Comparison of ENCODE assay signal across 9 mouse cellular contexts in the genomic region with DNA sequence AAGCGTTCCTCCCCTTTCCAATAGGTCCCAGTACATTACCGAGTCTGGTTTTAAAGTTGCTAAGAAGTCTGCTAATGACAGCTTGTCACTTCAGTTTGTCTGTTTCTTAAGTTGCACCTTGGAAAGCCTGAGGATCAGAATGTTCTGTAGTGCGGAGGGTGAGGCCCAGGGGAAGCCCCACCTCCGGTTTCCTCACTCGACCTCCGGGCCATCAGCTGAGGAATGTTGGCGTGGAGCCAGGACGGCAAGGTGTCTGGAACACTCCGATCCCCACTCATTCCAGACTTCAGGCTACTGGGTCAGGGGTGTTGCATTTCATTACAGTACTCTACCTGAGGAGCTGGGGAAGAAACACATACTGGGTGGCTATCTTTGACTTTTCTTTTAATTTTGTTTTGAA.
A peak's percentile ranks its signal among the peaks of the same experiment; 100 is the strongest.
DNase-seq lines count a peak whose midpoint lies in the region; ATAC-seq and TF ChIP-seq lines count a peak whose summit lies in the region.
"Had no signal": no experiment of that assay in that cellular context is flagged by ENCODE, and none has a peak within 500 bp of the region (broad histone marks: within the 10 kb centered on the region; RNA-seq: fewer than 3 reads in every experiment).

No protein-coding gene starts in this region.

- TF ChIP-seq EP300 in heart, adult 2 months (IDR thresholded peaks at IDR 0.05; ENCODE audit: insufficient read depth, low read depth, low read length), result peak; percentile 98

- TF ChIP-seq POLR2A in heart, adult 2 months (IDR thresholded peaks at IDR 0.05; ENCODE audit: insufficient read depth, low read depth, low read length), result peak; percentile 38; the same call in 1 of the 2 replicates

- H3K36me3 ChIP-seq in hindbrain, embryonic 11.5 days (ENCODE audit: control insufficient read depth, insufficient read depth, low read length), result no peaks in the 10 kb centered on the region
- H3K36me3 ChIP-seq in hindbrain, embryonic 14.5 days (replicated peaks; ENCODE audit: control insufficient read depth, insufficient read depth), result 0 out of 2 replicates have a peak, but pooled peaks cover 6% of the 10 kb centered on the region
- H3K36me3 ChIP-seq in heart, adult 2 months (ENCODE audit: control insufficient read depth, insufficient read depth, low read length), result no peaks in the 10 kb centered on the region
- H3K36me3 ChIP-seq in kidney, postnatal 0 days (ENCODE audit: insufficient read depth, low read length), result no peaks in the 10 kb centered on the region
- H3K36me3 ChIP-seq in forebrain, embryonic 15.5 days, result no peaks in the 10 kb centered on the region

- ATAC-seq in hindbrain, embryonic 11.5 days (ENCODE audit: low FRiP score), result no peak
- no peak for ATAC-seq in hindbrain, embryonic 14.5 days (ENCODE audit: low FRiP score)
- peak; percentile 75; the same call in 1 of the 2 replicates for ATAC-seq in kidney, postnatal 0 days (replicated peaks; ENCODE audit: low FRiP score, low read depth)
- no peak for ATAC-seq in frontal cortex, adult (ENCODE audit: low TSS enrichment)
- ATAC-seq in forebrain, embryonic 15.5 days (replicated peaks), result no peak

- no peak overlapping the region for H3K4me3 ChIP-seq in hindbrain, embryonic 11.5 days (ENCODE audit: low read depth, low read length)
- no peak overlapping the region for H3K4me3 ChIP-seq in hindbrain, embryonic 14.5 days (replicated peaks; ENCODE audit: low read length)
- H3K4me3 ChIP-seq in heart, adult 2 months, result no peak overlapping the region
- no peak overlapping the region for H3K4me3 ChIP-seq in kidney, postnatal 0 days (replicated peaks; ENCODE audit: low read depth, low read length)
- H3K4me3 ChIP-seq in forebrain, embryonic 15.5 days, result no peak overlapping the region
- H3K4me3 ChIP-seq: midbrain, embryonic 12.5 days had no signal

- TF ChIP-seq CTCF in heart, adult 2 months (IDR thresholded peaks at IDR 0.05), result no peak
- TF ChIP-seq CTCF in kidney, postnatal 0 days (IDR thresholded peaks at IDR 0.05; ENCODE audit: low read depth), result no peak

- no peaks in the 10 kb centered on the region for H3K79me2 ChIP-seq in heart, adult 2 months (replicated peaks; ENCODE audit: control insufficient read depth, insufficient read depth, low read length)

- peak; percentile 9 for DNase-seq in hindbrain, embryonic 11.5 days (ENCODE audit: low spot score)
- DNase-seq in hindbrain, embryonic 14.5 days (ENCODE audit: low spot score), result no peak
- peak; percentile 88 to 90 for DNase-seq in heart, adult 2 months
- DNase-seq in kidney, postnatal 0 days (ENCODE audit: low spot score), result peak; percentile 73
- DNase-seq in ovary, adult 18-20 months (ENCODE audit: low spot score), result peak; percentile 64
- no peak for DNase-seq in left cerebral cortex, postnatal 36 days (ENCODE audit: low spot score in 2 of 2)

- H3K27ac ChIP-seq in hindbrain, embryonic 11.5 days (ENCODE audit: low read depth, low read length), result no peak overlapping the region
- H3K27ac ChIP-seq in hindbrain, embryonic 14.5 days, result no peak overlapping the region
- H3K27ac ChIP-seq in heart, adult 2 months, result peak overlapping the region; percentile 66
- H3K27ac ChIP-seq in kidney, postnatal 0 days, result peak overlapping the region; percentile 50; the same call in 1 of the 2 replicates
- no peak overlapping the region for H3K27ac ChIP-seq in forebrain, embryonic 15.5 days (replicated peaks)
- H3K27ac ChIP-seq: midbrain, embryonic 12.5 days had no signal

- no peak overlapping the region for H3K9ac ChIP-seq in hindbrain, embryonic 11.5 days (ENCODE audit: low read depth, low read length)
- no peak overlapping the region for H3K9ac ChIP-seq in hindbrain, embryonic 14.5 days
- no peak overlapping the region for H3K9ac ChIP-seq in heart, adult 2 months (ENCODE audit: low read depth, low read length)
- no peak overlapping the region for H3K9ac ChIP-seq in kidney, postnatal 0 days (ENCODE audit: low read depth, low read length)
- H3K9ac ChIP-seq in forebrain, embryonic 15.5 days (replicated peaks), result no peak overlapping the region
- H3K9ac ChIP-seq: midbrain, embryonic 12.5 days had no signal

- intact Hi-C loops in heart, adult 2 months (cut with DNase I), result loop anchor here (2.0 kb wide), 1 partner anchor 39 kb away; no protein-coding TSS in a partner anchor
- intact Hi-C loops in left cerebral cortex, postnatal 36 days (cut with DNase I), result no loop called here

- no peak overlapping the region for H3K4me2 ChIP-seq in hindbrain, embryonic 11.5 days (replicated peaks; ENCODE audit: low read depth, low read length)
- H3K4me2 ChIP-seq in hindbrain, embryonic 14.5 days (replicated peaks), result no peak overlapping the region
- H3K4me2 ChIP-seq in kidney, postnatal 0 days (ENCODE audit: low read length), result no peak overlapping the region
- H3K4me2 ChIP-seq in forebrain, embryonic 15.5 days (replicated peaks), result no peak overlapping the region
- H3K4me2 ChIP-seq: midbrain, embryonic 12.5 days had no signal

- no peaks in the 10 kb centered on the region for H3K9me3 ChIP-seq in hindbrain, embryonic 11.5 days (ENCODE audit: control insufficient read depth, low read length)
- H3K9me3 ChIP-seq in hindbrain, embryonic 14.5 days (ENCODE audit: control insufficient read depth, low read length), result no peaks in the 10 kb centered on the region
- no peaks in the 10 kb centered on the region for H3K9me3 ChIP-seq in kidney, postnatal 0 days (replicated peaks; ENCODE audit: low read length)
- H3K9me3 ChIP-seq in forebrain, embryonic 15.5 days, result no peaks in the 10 kb centered on the region
- H3K9me3 ChIP-seq: midbrain, embryonic 12.5 days had no signal

- no peaks in the 10 kb centered on the region for H3K27me3 ChIP-seq in hindbrain, embryonic 11.5 days (ENCODE audit: control insufficient read depth, insufficient read depth, low read length)
- no peaks in the 10 kb centered on the region for H3K27me3 ChIP-seq in hindbrain, embryonic 14.5 days (ENCODE audit: control insufficient read depth, insufficient read depth, low read length)
- no peaks in the 10 kb centered on the region for H3K27me3 ChIP-seq in heart, adult 2 months (ENCODE audit: control insufficient read depth, insufficient read depth, low read length)
- no peaks in the 10 kb centered on the region for H3K27me3 ChIP-seq in kidney, postnatal 0 days (ENCODE audit: insufficient read depth, low read length)
- no peaks in the 10 kb centered on the region for H3K27me3 ChIP-seq in forebrain, embryonic 15.5 days
- H3K27me3 ChIP-seq: midbrain, embryonic 12.5 days had no signal

- 82% methylated on average over 9 of the region's 9 CpGs for WGBS in hindbrain, embryonic 11.5 days
- 83% methylated on average over 9 of the region's 9 CpGs for WGBS in hindbrain, embryonic 14.5 days
- WGBS in heart, adult 2 months, result 15% methylated on average over 9 of the region's 9 CpGs
- 29% methylated on average over 9 of the region's 9 CpGs for WGBS in kidney, postnatal 0 days
- WGBS in forebrain, embryonic 15.5 days, result 74% methylated on average over 9 of the region's 9 CpGs

- H3K4me1 ChIP-seq in hindbrain, embryonic 11.5 days (replicated peaks; ENCODE audit: control insufficient read depth, insufficient read depth, low read length), result no peaks in the 10 kb centered on the region
- H3K4me1 ChIP-seq in hindbrain, embryonic 14.5 days (replicated peaks; ENCODE audit: control insufficient read depth, insufficient read depth, low read length), result no peaks in the 10 kb centered on the region
- H3K4me1 ChIP-seq in heart, adult 2 months (ENCODE audit: control insufficient read depth, insufficient read depth, low read length), result peaks cover 9% of the 10 kb centered on the region
- H3K4me1 ChIP-seq in kidney, postnatal 0 days (replicated peaks; ENCODE audit: insufficient read depth, low read length), result no peaks in the 10 kb centered on the region
- no peaks in the 10 kb centered on the region for H3K4me1 ChIP-seq in forebrain, embryonic 15.5 days
- H3K4me1 ChIP-seq: midbrain, embryonic 12.5 days had no signal

Comparison
In these comparisons a context has a peak if more than half of its experiments do, and no peak if none do; other contexts are left out.
1. DNase-seq: peak in hindbrain, embryonic 11.5 days (single experiment), heart, adult 2 months (2 of 2), kidney, postnatal 0 days (single experiment) and ovary, adult 18-20 months (single experiment); none in hindbrain, embryonic 14.5 days (single experiment) and left cerebral cortex, postnatal 36 days (0 of 2).
2. H3K27ac ChIP-seq: peak in heart, adult 2 months (single experiment) and kidney, postnatal 0 days (single experiment); none in hindbrain, embryonic 11.5 days (single experiment), hindbrain, embryonic 14.5 days (single experiment) and forebrain, embryonic 15.5 days (single experiment).